Mouse (Mus musculus) myocyte (in vitro differentiated cells): ENCODE data around the gene Tmem131l.

Experiments used
- E2F4 ChIP-seq: IDR thresholded peaks from one replicate; pipeline ENCODE4 v1.6.1; 2011; ENCODE audit warnings: mild to moderate bottlenecking, control low read depth, moderate library complexity; ENCODE audit not compliant: insufficient read depth
- POLR2A ChIP-seq: IDR thresholded peaks from one replicate; pipeline ENCODE4 v1.6.1; 2011; ENCODE audit warnings: low read depth, mild to moderate bottlenecking, control low read depth, moderate library complexity; ENCODE audit not compliant: insufficient read length

GRCm38 (mm10) chr3:84002433-84003090 is 37.4 kb downstream of the Tmem131l start:
- TF ChIP-seq POLR2A (no peak), E2F4 (no peak)
